Mouse (Mus musculus) heart, adult 8-10 months (tissue): Measurements from ENCODE around the gene 4930426L09Rik. TPM values are rescaled to one million over a fixed set of nuclear protein-coding genes. Genes with fewer than 3 reads are reported as not detected.

Experiments
- DNase-seq: peaks from one replicate; pipeline ENCODE4 v3.0.0; 2022; ENCODE audit warnings: low spot score
- total RNA-seq, 4 experiments: library from RNA; stranded (reverse); gene quantifications; 2 replicates each; pipeline ENCODE4 v1.2.4; 2022

The 4930426L09Rik gene
- total RNA-seq: under 1 TPM in 1 of 4 experiments, not detected in 3; 0.19 TPM

GRCm38 (mm10) chr2:18998054-18998478 lies at the start of gene 4930426L09Rik, which contains the start of gene Pip4k2a:
TSS of gene 4930426L09Rik (plus strand) at chr2:18998343.
TSS of gene Pip4k2a (minus strand) at chr2:18998126.
- DNase-seq: peak; percentile 89

DNA sequence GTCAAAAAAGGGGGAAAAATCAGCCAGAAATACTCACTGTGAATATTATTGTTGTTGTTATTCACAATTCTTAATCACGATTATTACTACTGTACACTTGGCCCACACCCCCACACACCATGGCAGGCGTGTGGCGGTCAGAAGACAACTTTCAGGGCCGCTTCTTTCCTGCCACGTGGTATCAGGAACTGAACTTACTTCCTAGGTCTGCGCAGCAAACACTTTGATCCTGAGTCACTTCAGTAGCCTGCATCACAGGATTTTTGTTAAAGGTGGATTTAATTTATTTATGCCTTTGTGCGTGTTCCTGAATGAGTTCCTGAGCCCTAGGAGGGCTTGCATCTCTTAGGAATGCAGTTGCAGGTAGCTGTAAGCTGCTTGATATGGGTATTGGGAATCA lies 49.4 kb upstream of the 4930426L09Rik start:
- DNase-seq: no peak

- DNase-seq: no peak
These were observed 47.4 kb upstream of the 4930426L09Rik start for GRCm38 (mm10) chr2:18950758-18951157.

- no peak for DNase-seq
These were observed 46.0 kb upstream of the 4930426L09Rik start for GRCm38 (mm10) chr2:18952102-18952673.

- DNase-seq: no peak
These were observed 43.7 kb upstream of the 4930426L09Rik start for GRCm38 (mm10) chr2:18954422-18954821.

GRCm38 (mm10) chr2:18955022-18955421 lies 43.1 kb upstream of the 4930426L09Rik start:
- no peak for DNase-seq

DNA sequence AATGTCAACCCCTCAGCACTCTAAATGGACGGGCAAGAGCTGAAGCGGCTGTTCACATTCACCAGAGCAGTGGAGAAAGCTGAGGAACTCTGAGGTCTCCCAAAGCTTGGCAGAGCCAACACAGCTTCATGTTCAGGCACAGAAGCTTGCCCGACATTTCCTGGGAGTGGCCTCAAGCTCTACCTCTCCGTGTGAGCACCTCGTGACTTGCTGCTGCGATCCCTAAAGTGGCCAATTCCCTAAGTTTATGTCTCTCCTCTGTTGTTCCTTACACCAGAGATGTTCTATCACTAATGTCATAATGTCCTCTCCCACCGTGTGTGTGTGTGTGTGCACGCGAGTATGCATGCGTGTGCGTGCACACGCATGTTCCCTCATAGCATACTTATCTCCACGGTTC lies 42.5 kb upstream of the 4930426L09Rik start:
- DNase-seq: no peak

- no peak for DNase-seq
These were observed 41.7 kb upstream of the 4930426L09Rik start for GRCm38 (mm10) chr2:18956424-18956823.

- DNase-seq: no peak
These were observed 41.2 kb upstream of the 4930426L09Rik start for GRCm38 (mm10) chr2:18956945-18957344.

DNA sequence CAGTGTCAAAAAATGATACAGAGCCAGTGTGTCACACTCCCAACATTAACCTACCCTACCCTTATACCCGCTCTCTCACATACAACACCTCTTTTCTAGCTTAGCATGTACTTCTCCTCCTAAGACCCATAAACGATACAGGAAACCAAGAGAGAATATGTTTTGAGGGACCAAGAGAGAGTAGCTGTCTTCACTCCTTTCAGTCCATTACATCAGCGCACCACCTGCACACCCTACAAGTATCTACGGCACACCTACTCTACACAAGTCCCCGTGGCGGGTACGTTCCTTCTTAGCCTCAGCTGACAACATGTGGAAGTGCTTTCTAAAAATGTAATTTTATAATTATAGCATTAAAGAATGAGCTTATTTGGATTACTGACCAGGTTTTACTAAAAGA lies 40.7 kb upstream of the 4930426L09Rik start:
- DNase-seq: no peak

DNA sequence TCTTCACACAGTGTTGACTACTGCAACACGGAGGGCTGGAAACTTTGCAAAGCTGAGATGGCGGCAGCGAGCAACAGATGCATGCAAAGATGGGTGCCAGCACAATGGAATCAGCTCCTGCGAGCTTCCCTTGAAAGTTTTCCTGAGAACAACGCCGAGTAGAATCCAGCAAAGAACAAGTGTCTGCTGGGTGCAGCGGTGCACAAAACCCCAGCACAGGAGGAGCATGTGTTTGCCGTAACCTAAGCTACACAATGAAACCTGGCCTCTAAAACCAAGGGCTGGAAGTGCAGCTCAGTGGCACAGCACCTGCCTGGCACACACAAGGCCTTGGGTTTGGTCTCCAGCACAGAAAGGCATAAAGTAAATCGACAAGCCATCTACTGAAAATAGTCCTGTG lies 40.1 kb upstream of the 4930426L09Rik start:
- no peak for DNase-seq

DNA sequence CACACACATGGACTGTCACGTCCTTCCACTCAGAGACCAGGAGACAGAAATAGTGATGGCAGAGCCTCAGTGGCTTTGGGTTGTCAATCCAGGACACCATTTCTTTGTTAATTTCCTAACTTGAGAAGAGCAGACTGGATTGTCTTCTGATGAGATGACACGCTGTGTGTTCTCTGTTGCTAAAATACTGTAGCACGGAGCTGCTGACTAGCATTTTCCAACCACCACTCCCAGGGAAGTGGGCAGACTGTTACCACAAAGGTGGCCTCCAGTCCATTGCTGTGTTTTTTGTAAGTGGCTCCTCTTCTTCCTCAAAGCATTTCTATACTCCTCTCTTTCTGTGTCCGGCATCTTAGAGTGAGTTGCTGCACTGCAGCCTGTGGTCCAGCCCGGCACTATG lies 39.6 kb upstream of the 4930426L09Rik start:
- DNase-seq: no peak

DNA sequence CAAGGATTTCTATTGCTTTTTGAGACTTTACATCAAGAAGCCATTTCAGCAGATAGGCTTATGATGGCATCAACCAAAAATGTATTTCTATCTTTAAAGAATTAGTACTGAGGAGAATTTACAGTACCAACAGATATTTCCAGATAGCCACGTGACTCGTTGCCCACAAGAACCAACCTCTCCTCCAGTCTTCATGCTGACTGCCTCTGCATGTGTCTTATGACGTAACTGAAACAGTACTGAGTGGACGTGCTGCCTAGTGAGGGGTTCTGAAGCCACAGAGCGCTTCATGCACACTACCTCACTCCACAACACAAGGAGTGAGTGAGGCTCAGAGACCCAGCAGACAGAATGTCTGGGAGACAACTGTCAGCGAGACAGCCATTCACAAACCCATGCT lies 39.1 kb upstream of the 4930426L09Rik start:
- DNase-seq: no peak

DNA sequence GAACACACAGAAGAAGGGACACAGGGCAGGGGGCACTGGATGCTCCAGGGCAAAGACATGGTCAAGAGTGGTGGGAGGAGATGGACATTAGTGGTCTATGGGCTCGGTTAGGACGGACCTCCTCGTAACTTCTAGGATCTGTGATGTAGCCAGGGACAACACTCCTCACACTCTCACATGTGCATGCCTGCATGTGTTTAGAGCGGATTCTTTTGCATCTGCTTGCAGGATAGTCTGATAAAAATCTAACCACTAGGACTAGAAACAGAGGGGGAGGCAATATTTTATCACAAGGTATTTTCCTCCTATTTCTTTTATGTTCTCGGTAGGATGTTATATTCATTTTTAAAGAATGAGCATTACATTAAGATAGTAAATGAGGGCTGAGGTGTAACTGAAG lies 38.6 kb upstream of the 4930426L09Rik start:
- DNase-seq: no peak

DNA sequence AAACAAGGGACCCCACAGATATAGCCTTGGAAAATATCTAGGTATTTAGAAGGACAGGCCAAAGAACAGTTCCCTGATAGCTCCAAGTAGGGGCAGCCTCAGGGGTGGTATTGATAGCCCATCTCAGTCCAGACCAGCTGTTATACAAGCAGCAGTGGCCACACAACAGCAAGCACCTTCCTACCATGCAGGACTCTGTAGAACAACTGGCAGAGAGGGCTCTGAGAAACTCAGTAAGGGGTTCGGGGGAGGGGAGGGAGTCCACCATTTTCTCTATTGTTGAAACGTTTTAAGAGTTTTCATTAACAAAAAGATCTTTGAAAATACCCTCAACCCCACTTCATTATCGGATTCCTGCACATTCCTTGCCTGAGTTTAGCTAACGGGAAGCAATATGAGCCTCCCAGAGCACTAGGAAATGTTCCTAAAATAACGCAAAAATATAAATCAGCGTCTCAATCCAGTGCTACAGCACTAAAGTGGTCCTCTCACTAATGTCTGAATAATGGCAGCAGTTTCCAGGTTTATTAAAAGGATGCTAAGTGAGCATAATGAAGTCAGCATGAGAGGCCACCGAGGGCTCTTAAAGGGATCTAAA lies 37.7 kb upstream of the 4930426L09Rik start:
- no peak for DNase-seq

GRCm38 (mm10) chr2:18962502-18962901 lies 35.6 kb upstream of the 4930426L09Rik start:
- DNase-seq: no peak

GRCm38 (mm10) chr2:18963286-18964040 lies 34.7 kb upstream of the 4930426L09Rik start:
- DNase-seq: no peak

- DNase-seq: no peak
These were observed 33.0 kb upstream of the 4930426L09Rik start for GRCm38 (mm10) chr2:18965108-18965507.

GRCm38 (mm10) chr2:18965950-18966349 lies 32.2 kb upstream of the 4930426L09Rik start:
- no peak for DNase-seq

GRCm38 (mm10) chr2:18966566-18966965 lies 31.6 kb upstream of the 4930426L09Rik start:
- no peak for DNase-seq

DNA sequence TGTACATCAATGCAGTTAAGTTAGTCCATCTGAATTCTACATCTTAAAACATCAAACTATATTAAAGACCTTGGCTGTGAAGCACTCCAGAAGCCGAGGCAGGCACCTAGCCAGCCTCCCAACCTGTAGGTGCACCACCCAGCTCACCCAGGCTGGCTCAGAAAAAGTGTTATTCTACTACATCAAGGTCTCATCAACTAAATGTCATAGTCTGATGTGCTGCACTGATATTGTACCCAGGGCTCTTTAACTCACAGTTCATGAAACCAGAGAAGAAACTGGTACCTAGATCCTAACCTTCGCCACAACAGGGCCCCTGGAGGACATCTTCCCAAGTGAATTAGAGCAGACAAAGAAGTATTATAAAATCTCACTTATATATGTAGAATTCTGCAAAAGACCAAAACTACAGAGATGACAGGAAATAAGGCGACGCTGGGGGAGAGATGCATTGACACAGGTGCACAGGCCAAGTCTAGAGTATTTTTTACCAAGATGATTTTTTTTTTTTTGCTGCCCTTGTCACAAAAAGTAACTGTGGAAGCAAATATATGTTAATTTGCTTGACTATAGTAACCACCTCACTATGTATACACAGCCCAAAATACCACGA lies 30.6 kb upstream of the 4930426L09Rik start:
- DNase-seq: no peak

- no peak for DNase-seq
These were observed 29.0 kb upstream of the 4930426L09Rik start for GRCm38 (mm10) chr2:18969066-18969681.
